Mouse (Mus musculus) testis, adult 2 months (tissue): ENCODE results near the gene Gpr61. TPM values are rescaled to one million over a fixed set of nuclear protein-coding genes. Genes with fewer than 3 reads are reported as not detected.

Source experiments
- H3K27ac ChIP-seq: fragments of 200-500 bp; 2 replicates; pipeline ENCODE4 v1.5.1; 2012; ENCODE audit warnings: low read depth, low read length; ENCODE audit not compliant: control insufficient read depth, insufficient read depth
- H3K27me3 ChIP-seq: fragments of 200-500 bp; 2 replicates; pipeline ENCODE4 v1.6.1; 2012; ENCODE audit warnings: mild to moderate bottlenecking, low read length, moderate library complexity; ENCODE audit not compliant: control insufficient read depth, insufficient read depth
- H3K36me3 ChIP-seq: fragments of 200-500 bp; 2 replicates; pipeline ENCODE4 v1.6.1; 2012; ENCODE audit warnings: mild to moderate bottlenecking, low read length; ENCODE audit not compliant: control insufficient read depth, insufficient read depth
- H3K4me1 ChIP-seq: fragments of 200-500 bp; 2 replicates; pipeline ENCODE4 v1.6.1; 2012; ENCODE audit warnings: low read length; ENCODE audit not compliant: control insufficient read depth, insufficient read depth
- H3K4me3 ChIP-seq: fragments of 200-500 bp; 2 replicates; pipeline ENCODE4 v1.5.1; 2012; ENCODE audit warnings: low read depth, mild to moderate bottlenecking, low read length, moderate library complexity, mixed read lengths; ENCODE audit not compliant: control insufficient read depth
- CTCF ChIP-seq: fragments of 200-500 bp; IDR thresholded peaks from 2 replicates; pipeline ENCODE4 v1.5.1; 2012; ENCODE audit warnings: low read depth, mild to moderate bottlenecking, inconsistent platforms, low read length, moderate library complexity; ENCODE audit not compliant: control insufficient read depth, insufficient read depth, insufficient replicate concordance
- POLR2A ChIP-seq: fragments of 200-500 bp; IDR thresholded peaks from 2 replicates; pipeline ENCODE4 v1.6.1; 2012; ENCODE audit warnings: low read depth, mild to moderate bottlenecking, inconsistent platforms, low read length, moderate library complexity; ENCODE audit not compliant: control insufficient read depth
- polyA plus RNA-seq: library from polyadenylated mRNA; depleted of rRNA; stranded (reverse); fragments of >200 nt; gene quantifications from 2 replicates; pipeline ENCODE4 v1.2.3, GENCODE M21; 2012

The Gpr61 gene
- polyA plus RNA-seq, 1 experiment: 1.5 TPM

- no peak for TF ChIP-seq POLR2A
- TF ChIP-seq CTCF: no peak
- peak within 1 kb of the TSS; percentile 80 for H3K4me3 ChIP-seq
- no peaks in the 10 kb centered on the region for H3K36me3 ChIP-seq
- H3K27ac ChIP-seq: no peak within 1 kb of the TSS
- H3K27me3 ChIP-seq: no peaks in the 10 kb centered on the region
- peaks cover 7% of the 10 kb centered on the region for H3K4me1 ChIP-seq
Measured at GRCm38 (mm10) chr3:108186098-108187047, 31.7 kb upstream of the Gpr61 start, which contains the start of gene Amigo1. Gene Amigo1, plus strand, starts transcription at chr3:108186335.

- TF ChIP-seq POLR2A (no peak), CTCF (no peak)
- H3K4me1 ChIP-seq: peaks cover 7% of the 10 kb centered on the region
- peak overlapping the region; percentile 80 for H3K4me3 ChIP-seq
- H3K27ac ChIP-seq: no peak overlapping the region
- H3K27me3 ChIP-seq: no peaks in the 10 kb centered on the region
- H3K36me3 ChIP-seq: no peaks in the 10 kb centered on the region
Measured at GRCm38 (mm10) chr3:108185460-108186097, 30.9 kb upstream of the Gpr61 start.

GRCm38 (mm10) chr3:108184742-108185141 is 30.1 kb upstream of the Gpr61 start:
- Histone ChIP-seq H3K36me3 (no peaks in the 10 kb centered on the region), H3K4me1 (peaks cover 7% of the 10 kb centered on the region), H3K4me3 (no peak overlapping the region), H3K27ac (no peak overlapping the region), H3K27me3 (no peaks in the 10 kb centered on the region)
- no peak for TF ChIP-seq POLR2A
- no peak for TF ChIP-seq CTCF

GRCm38 (mm10) chr3:108180514-108180913 is 25.8 kb upstream of the Gpr61 start:
- Histone ChIP-seq H3K27me3 (no peaks in the 10 kb centered on the region), H3K27ac (no peak overlapping the region), H3K4me1 (no peaks in the 10 kb centered on the region; the same call in 1 of the 2 replicates), H3K36me3 (no peaks in the 10 kb centered on the region), H3K4me3 (no peak overlapping the region)
- no peak for TF ChIP-seq CTCF
- no peak for TF ChIP-seq POLR2A

- Histone ChIP-seq H3K36me3 (no peaks in the 10 kb centered on the region), H3K27me3 (no peaks in the 10 kb centered on the region), H3K4me3 (no peak overlapping the region), H3K4me1 (peaks cover 3% of the 10 kb centered on the region; the same call in 1 of the 2 replicates), H3K27ac (no peak overlapping the region)
- TF ChIP-seq POLR2A: no peak
- TF ChIP-seq CTCF: no peak
Measured at GRCm38 (mm10) chr3:108178756-108179715, 24.4 kb upstream of the Gpr61 start.

GRCm38 (mm10) chr3:108174672-108175531 is 20.2 kb upstream of the Gpr61 start:
- Histone ChIP-seq H3K4me3 (no peak overlapping the region), H3K27me3 (no peaks in the 10 kb centered on the region), H3K36me3 (no peaks in the 10 kb centered on the region), H3K27ac (no peak overlapping the region), H3K4me1 (peaks cover 3% of the 10 kb centered on the region; the same call in 1 of the 2 replicates)
- no peak for TF ChIP-seq CTCF
- TF ChIP-seq POLR2A: no peak
